Mouse (Mus musculus): Measurements from ENCODE around the gene Slc40a1. TPM values are rescaled to one million over a fixed set of nuclear protein-coding genes. Genes with fewer than 3 reads are reported as not detected.

Gene Slc40a1
- polyA plus RNA-seq, 1 experiment from 2014 or later, result 19.4 TPM

- H3K4me2 ChIP-seq, result no peak overlapping the region
- H3K4me1 ChIP-seq, result peaks cover 9% of the 10 kb centered on the region
- peaks cover 9% of the 10 kb centered on the region; the same call in 1 of the 2 replicates for H3K36me3 ChIP-seq
- H3K9ac ChIP-seq, result no peak overlapping the region
- no peak for ATAC-seq (ENCODE audit: extremely low read depth, insufficient number of reproducible peaks, low FRiP score, low TSS enrichment)
- no peak overlapping the region for H3K4me3 ChIP-seq
- 68% methylated on average over 4 of the region's 4 CpGs for WGBS
- no peaks in the 10 kb centered on the region for H3K27me3 ChIP-seq (replicated peaks)
- H3K27ac ChIP-seq (replicated peaks), result no peak overlapping the region
- no peaks in the 10 kb centered on the region for H3K9me3 ChIP-seq
Observed at GRCm38 (mm10) chr1:45917136-45917803, 9.1 kb downstream of the Slc40a1 start.

- H3K9me3 ChIP-seq, result no peaks in the 10 kb centered on the region
- no peaks in the 10 kb centered on the region for H3K27me3 ChIP-seq (replicated peaks)
- H3K27ac ChIP-seq (replicated peaks), result no peak overlapping the region
- no peak for ATAC-seq (ENCODE audit: extremely low read depth, insufficient number of reproducible peaks, low FRiP score, low TSS enrichment)
- no peak overlapping the region for H3K4me3 ChIP-seq
- peaks cover 14% of the 10 kb centered on the region for H3K36me3 ChIP-seq
- H3K9ac ChIP-seq, result no peak overlapping the region
- H3K4me2 ChIP-seq, result no peak overlapping the region
- WGBS, result 69% methylated on average over 3 of the region's 3 CpGs
- H3K4me1 ChIP-seq, result peaks cover 9% of the 10 kb centered on the region
Observed at GRCm38 (mm10) chr1:45916174-45916573, 10.1 kb downstream of the Slc40a1 start.

- H3K4me1 ChIP-seq, result peaks cover 9% of the 10 kb centered on the region
- no peak overlapping the region for H3K27ac ChIP-seq (replicated peaks)
- H3K36me3 ChIP-seq, result peaks cover 22% of the 10 kb centered on the region
- ATAC-seq (ENCODE audit: extremely low read depth, insufficient number of reproducible peaks, low FRiP score, low TSS enrichment), result no peak
- 88% methylated on average over 4 of the region's 4 CpGs for WGBS
- no peak overlapping the region for H3K9ac ChIP-seq
- no peak overlapping the region for H3K4me2 ChIP-seq
- H3K27me3 ChIP-seq (replicated peaks), result no peaks in the 10 kb centered on the region
- H3K4me3 ChIP-seq, result no peak overlapping the region
- no peaks in the 10 kb centered on the region for H3K9me3 ChIP-seq
Observed at GRCm38 (mm10) chr1:45914236-45914635, 12.1 kb downstream of the Slc40a1 start.

GRCm38 (mm10) chr1:45905107-45905821 is 21.1 kb downstream of the Slc40a1 start:
- H3K4me1 ChIP-seq, result peaks cover 18% of the 10 kb centered on the region
- no peak overlapping the region for H3K4me3 ChIP-seq
- WGBS, result 15% methylated on average over 5 of the region's 5 CpGs
- ATAC-seq (ENCODE audit: extremely low read depth, insufficient number of reproducible peaks, low FRiP score, low TSS enrichment), result peak; percentile 42; the same call in 1 of the 2 replicates
- H3K4me2 ChIP-seq, result peak overlapping the region; percentile 48
- H3K27ac ChIP-seq (replicated peaks), result peak overlapping the region; percentile 82
- H3K36me3 ChIP-seq, result peaks cover 5% of the 10 kb centered on the region; the same call in 1 of the 2 replicates
- H3K9ac ChIP-seq, result no peak overlapping the region
- no peaks in the 10 kb centered on the region for H3K9me3 ChIP-seq
- no peaks in the 10 kb centered on the region for H3K27me3 ChIP-seq (replicated peaks)

GRCm38 (mm10) chr1:45904161-45904560 is 22.2 kb downstream of the Slc40a1 start:
- Histone ChIP-seq H3K36me3 (peaks cover 2% of the 10 kb centered on the region; the same call in 1 of the 2 replicates), H3K4me1 (peaks cover 18% of the 10 kb centered on the region), H3K9ac (no peak overlapping the region), H3K27ac (replicated peaks) (peak overlapping the region; percentile 82), H3K27me3 (replicated peaks) (no peaks in the 10 kb centered on the region), H3K4me3 (no peak overlapping the region), H3K9me3 (no peaks in the 10 kb centered on the region), H3K4me2 (no peak overlapping the region)
- WGBS, result 80% methylated on average over 3 of the region's 3 CpGs
- ATAC-seq (ENCODE audit: extremely low read depth, insufficient number of reproducible peaks, low FRiP score, low TSS enrichment), result no peak

GRCm38 (mm10) chr1:45898044-45898443 is 28.3 kb downstream of the Slc40a1 start:
- Histone ChIP-seq H3K36me3 (no peaks in the 10 kb centered on the region), H3K9ac (no peak overlapping the region), H3K4me1 (no peaks in the 10 kb centered on the region), H3K27ac (replicated peaks) (no peak overlapping the region), H3K4me2 (no peak overlapping the region), H3K4me3 (no peak overlapping the region), H3K27me3 (replicated peaks) (no peaks in the 10 kb centered on the region), H3K9me3 (no peaks in the 10 kb centered on the region)
- WGBS, result 39% methylated on average over 1 of the region's 1 CpGs
- no peak for ATAC-seq (ENCODE audit: extremely low read depth, insufficient number of reproducible peaks, low FRiP score, low TSS enrichment)

GRCm38 (mm10) chr1:45894168-45894912 is 32.0 kb downstream of the Slc40a1 start:
- Histone ChIP-seq H3K9me3 (no peaks in the 10 kb centered on the region), H3K27ac (replicated peaks) (no peak overlapping the region), H3K4me1 (no peaks in the 10 kb centered on the region), H3K27me3 (replicated peaks) (no peaks in the 10 kb centered on the region), H3K4me3 (no peak overlapping the region), H3K4me2 (no peak overlapping the region), H3K36me3 (no peaks in the 10 kb centered on the region), H3K9ac (no peak overlapping the region)
- 80% methylated on average over 6 of the region's 6 CpGs for WGBS
- no peak for ATAC-seq (ENCODE audit: extremely low read depth, insufficient number of reproducible peaks, low FRiP score, low TSS enrichment)

GRCm38 (mm10) chr1:45891986-45892385 is 34.3 kb downstream of the Slc40a1 start:
- Histone ChIP-seq H3K4me3 (no peak overlapping the region), H3K9ac (no peak overlapping the region), H3K36me3 (no peaks in the 10 kb centered on the region), H3K4me1 (no peaks in the 10 kb centered on the region), H3K27ac (replicated peaks) (no peak overlapping the region), H3K27me3 (replicated peaks) (no peaks in the 10 kb centered on the region), H3K4me2 (no peak overlapping the region), H3K9me3 (no peaks in the 10 kb centered on the region)
- no peak for ATAC-seq (ENCODE audit: extremely low read depth, insufficient number of reproducible peaks, low FRiP score, low TSS enrichment)
- 56% methylated on average over 2 of the region's 2 CpGs for WGBS

- H3K36me3 ChIP-seq, result no peaks in the 10 kb centered on the region
- no peak within 1 kb of the TSS for H3K27ac ChIP-seq (replicated peaks)
- H3K27me3 ChIP-seq (replicated peaks), result no peaks in the 10 kb centered on the region
- H3K9me3 ChIP-seq, result no peaks in the 10 kb centered on the region
- no peaks in the 10 kb centered on the region for H3K4me1 ChIP-seq
- H3K9ac ChIP-seq, result no peak within 1 kb of the TSS
- H3K4me2 ChIP-seq, result no peak within 1 kb of the TSS
- ATAC-seq (ENCODE audit: extremely low read depth, insufficient number of reproducible peaks, low FRiP score, low TSS enrichment), result no peak
- H3K4me3 ChIP-seq, result no peak within 1 kb of the TSS
Observed at GRCm38 (mm10) chr1:45890173-45890572, 36.1 kb downstream of the Slc40a1 start, which contains the start of gene Gm5269. TSS of gene Gm5269 (minus strand) at chr1:45890273.

GRCm38 (mm10) chr1:45886800-45887199 is 39.5 kb downstream of the Slc40a1 start:
- Histone ChIP-seq H3K4me1 (no peaks in the 10 kb centered on the region), H3K9me3 (no peaks in the 10 kb centered on the region), H3K4me2 (no peak overlapping the region), H3K9ac (no peak overlapping the region), H3K27ac (replicated peaks) (no peak overlapping the region), H3K36me3 (no peaks in the 10 kb centered on the region), H3K27me3 (replicated peaks) (no peaks in the 10 kb centered on the region), H3K4me3 (no peak overlapping the region)
- ATAC-seq (ENCODE audit: extremely low read depth, insufficient number of reproducible peaks, low FRiP score, low TSS enrichment), result no peak
- WGBS, result 84% methylated on average over 9 of the region's 9 CpGs

GRCm38 (mm10) chr1:45883378-45883777 is 42.9 kb downstream of the Slc40a1 start:
- Histone ChIP-seq H3K9me3 (no peaks in the 10 kb centered on the region), H3K4me2 (no peak overlapping the region), H3K4me1 (no peaks in the 10 kb centered on the region), H3K4me3 (no peak overlapping the region), H3K27me3 (replicated peaks) (no peaks in the 10 kb centered on the region), H3K9ac (no peak overlapping the region), H3K36me3 (no peaks in the 10 kb centered on the region), H3K27ac (replicated peaks) (no peak overlapping the region)
- no peak for ATAC-seq (ENCODE audit: extremely low read depth, insufficient number of reproducible peaks, low FRiP score, low TSS enrichment)
